In genomic region chr17:27363911-27364310, GRCm38 (mm10) we compare ENCODE assay signal across 19 mouse cellular contexts.
DNase-seq lines count a peak whose midpoint lies in the region; ATAC-seq and TF ChIP-seq lines count a peak whose summit lies in the region.
"Had no signal": no experiment of that assay in that cellular context is flagged by ENCODE, and none has a peak within 500 bp of the region (broad histone marks: within the 10 kb centered on the region; RNA-seq: fewer than 3 reads in every experiment).

No protein-coding gene starts in this region.

- 59% methylated on average over 6 of the region's 6 CpGs for WGBS in lung, postnatal 0 days

- H3K36me3 ChIP-seq in lung, postnatal 0 days (ENCODE audit: insufficient read depth, low read length) = no peaks in the 10 kb centered on the region
- H3K36me3 ChIP-seq: embryonic facial prominence, embryonic 12.5 days; forebrain, embryonic 15.5 days; G1E; heart, embryonic 13.5 days; hindbrain, embryonic 15.5 days had no signal

- H3K9ac ChIP-seq in lung, postnatal 0 days (replicated peaks; ENCODE audit: low read depth) = no peak overlapping the region
- H3K9ac ChIP-seq: embryonic facial prominence, embryonic 12.5 days; forebrain, embryonic 15.5 days; heart, embryonic 13.5 days; hindbrain, embryonic 15.5 days had no signal

- no peak for TF ChIP-seq EP300 in lung, postnatal 0 days (IDR thresholded peaks at IDR 0.05)

- H3K4me1 ChIP-seq in lung, postnatal 0 days (ENCODE audit: insufficient read depth, low read depth, low read length) = no peaks in the 10 kb centered on the region

- no peak overlapping the region for H3K4me3 ChIP-seq in gastrocnemius, adult 2 months
- H3K4me3 ChIP-seq in lung, postnatal 0 days (ENCODE audit: low read depth, low read length) = no peak overlapping the region
- H3K4me3 ChIP-seq: embryonic facial prominence, embryonic 12.5 days; forebrain, embryonic 15.5 days; heart, embryonic 13.5 days; hindbrain, embryonic 15.5 days had no signal

- no peaks in the 10 kb centered on the region for H3K9me3 ChIP-seq in lung, postnatal 0 days (ENCODE audit: low read length)
- H3K9me3 ChIP-seq: embryonic facial prominence, embryonic 12.5 days; forebrain, embryonic 15.5 days; heart, embryonic 13.5 days; hindbrain, embryonic 15.5 days had no signal

- TF ChIP-seq CTCF in gastrocnemius, adult 2 months (IDR thresholded peaks at IDR 0.05) = no peak
- no peak for TF ChIP-seq CTCF in lung, postnatal 0 days (IDR thresholded peaks at IDR 0.05)

- peak overlapping the region; percentile 74; the same call in 1 of the 2 replicates for H3K27ac ChIP-seq in gastrocnemius, adult 2 months
- no peak overlapping the region for H3K27ac ChIP-seq in lung, postnatal 0 days (ENCODE audit: low read length)
- H3K27ac ChIP-seq: embryonic facial prominence, embryonic 12.5 days; forebrain, embryonic 15.5 days; heart, embryonic 13.5 days; hindbrain, embryonic 15.5 days had no signal

- H3K27me3 ChIP-seq in lung, postnatal 0 days (replicated peaks; ENCODE audit: insufficient read depth, low read length) = no peaks in the 10 kb centered on the region
- H3K27me3 ChIP-seq: embryonic facial prominence, embryonic 12.5 days; forebrain, embryonic 15.5 days; heart, embryonic 13.5 days; hindbrain, embryonic 15.5 days had no signal

- no peak for DNase-seq in gastrocnemius, adult 2 months
- DNase-seq in gastrocnemius, postnatal 14 days = no peak
- DNase-seq in naive thymus-derived CD4-positive, alpha-beta T cell, adult 2 months (ENCODE audit: low read depth) = peak; percentile 70
- no peak for DNase-seq in frontal cortex, postnatal 36 days (ENCODE audit: low spot score in 2 of 2)
- DNase-seq in spleen, postnatal 14 days (ENCODE audit: low spot score in 2 of 2) = no peak
- DNase-seq in lung, postnatal 0 days (ENCODE audit: low spot score) = no peak
- DNase-seq: adrenal gland, postnatal 14 days; B cell, adult 2 months; cerebellum, adult 11-12 months; cerebellum, adult 9-10 months; cerebellum, postnatal 25 days; gastrocnemius, postnatal 25 days; heart, postnatal 36 days had no signal

- peak; percentile 30 for ATAC-seq in CD4-positive, CD25-positive, alpha-beta regulatory T cell, adult 4 months
- ATAC-seq in lung, postnatal 0 days = no peak
- ATAC-seq: forebrain, embryonic 15.5 days had no signal

- intact Hi-C loops in gastrocnemius, adult 2 months (cut with DNase I) = no loop called here
- intact Hi-C loops in gastrocnemius, postnatal 14 days (cut with DNase I; ENCODE audit: low total_unique reads) = no loop called here

- H3K4me2 ChIP-seq in lung, postnatal 0 days (replicated peaks; ENCODE audit: low read depth, low read length) = no peak overlapping the region
- H3K4me2 ChIP-seq: embryonic facial prominence, embryonic 12.5 days; forebrain, embryonic 15.5 days; heart, embryonic 13.5 days; hindbrain, embryonic 15.5 days had no signal
